ENCODE assay signal across 8 mouse cellular contexts in the genomic region with DNA sequence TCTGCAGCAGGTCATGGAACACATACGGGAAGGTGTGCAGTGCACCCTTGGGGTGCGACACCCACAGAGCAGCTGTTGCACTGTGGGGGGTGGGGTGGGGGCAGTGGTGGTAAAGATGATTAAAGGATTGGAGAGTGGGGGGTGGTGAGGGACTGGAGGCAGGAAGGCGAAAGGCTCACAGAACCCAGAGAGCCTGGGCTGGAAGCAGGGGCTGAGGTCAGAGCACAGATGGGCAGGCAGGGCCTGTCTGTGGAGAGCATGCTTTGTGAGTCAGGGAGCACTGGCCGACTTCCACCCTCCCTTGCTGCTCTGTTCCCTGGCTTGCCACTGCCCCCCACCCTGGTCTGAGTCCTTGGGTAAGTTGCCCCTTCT. TPM values are rescaled to one million over a fixed set of nuclear protein-coding genes. Genes with fewer than 3 reads are reported as not detected.
DNase-seq lines count a peak whose midpoint lies in the region; ATAC-seq and TF ChIP-seq lines count a peak whose summit lies in the region.

No protein-coding gene starts in this region.

- peaks cover 7% of the 10 kb centered on the region for H3K27me3 ChIP-seq in erythroblast, embryonic 14.5 days (ENCODE audit: control insufficient read depth)
- no peaks in the 10 kb centered on the region for H3K27me3 ChIP-seq in embryonic facial prominence, embryonic 11.5 days (ENCODE audit: control insufficient read depth, insufficient read depth, low read length)
- H3K27me3 ChIP-seq in heart, postnatal 0 days (ENCODE audit: control insufficient read depth, insufficient read depth, low read length) = no peaks in the 10 kb centered on the region
- H3K27me3 ChIP-seq in liver, embryonic 15.5 days = peaks cover 7% of the 10 kb centered on the region; the same call in 1 of the 2 replicates

- intact Hi-C loops in left cerebral cortex, postnatal 14 days (cut with DNase I) = no loop called here

- peak overlapping the region; percentile 84 for H3K4me3 ChIP-seq in erythroblast, embryonic 14.5 days (replicated peaks)
- H3K4me3 ChIP-seq in embryonic facial prominence, embryonic 11.5 days (ENCODE audit: low read depth, low read length) = no peak overlapping the region
- H3K4me3 ChIP-seq in heart, postnatal 0 days (ENCODE audit: low read depth, low read length) = peak overlapping the region; percentile 83
- peak overlapping the region; percentile 80 for H3K4me3 ChIP-seq in liver, embryonic 15.5 days (replicated peaks)

- H3K9ac ChIP-seq in embryonic facial prominence, embryonic 11.5 days (replicated peaks; ENCODE audit: low read length) = no peak overlapping the region; the same call in 1 of the 2 replicates
- peak overlapping the region; percentile 84 for H3K9ac ChIP-seq in heart, postnatal 0 days (replicated peaks; ENCODE audit: low read depth, low read length)
- 0 out of 2 replicates have a peak overlapping the region, but pooled peaks have one; percentile 25 for H3K9ac ChIP-seq in liver, embryonic 15.5 days

- H3K4me1 ChIP-seq in erythroblast, embryonic 14.5 days (ENCODE audit: control insufficient read depth) = peaks cover 98% of the 10 kb centered on the region
- peaks cover 16% of the 10 kb centered on the region for H3K4me1 ChIP-seq in embryonic facial prominence, embryonic 11.5 days (ENCODE audit: control insufficient read depth, insufficient read depth, low read length)
- H3K4me1 ChIP-seq in heart, postnatal 0 days (ENCODE audit: control insufficient read depth, insufficient read depth) = peaks cover 75% of the 10 kb centered on the region
- H3K4me1 ChIP-seq in liver, embryonic 15.5 days (replicated peaks) = peaks cover 97% of the 10 kb centered on the region

- no peak overlapping the region for H3K27ac ChIP-seq in embryonic facial prominence, embryonic 11.5 days (replicated peaks; ENCODE audit: low read depth, low read length)
- H3K27ac ChIP-seq in heart, postnatal 0 days (ENCODE audit: low read depth) = peak overlapping the region; percentile 99
- peak overlapping the region; percentile 96 for H3K27ac ChIP-seq in liver, embryonic 15.5 days (replicated peaks)

- DNase-seq in CD4-positive helper T cell, adult 2 months (ENCODE audit: low read depth, low spot score) = peak; percentile 46
- DNase-seq in embryonic facial prominence, embryonic 11.5 days (ENCODE audit: low spot score) = no peak
- no peak for DNase-seq in heart, postnatal 0 days (ENCODE audit: low spot score)
- peak; percentile 72 for DNase-seq in thymus, postnatal 4 days
- no peak for DNase-seq in left cerebral cortex, postnatal 14 days (ENCODE audit: low spot score in 2 of 2)

- no peak for ATAC-seq in erythroblast, adult 5-6 weeks (replicated peaks; ENCODE audit: low FRiP score, poor library complexity, severe bottlenecking)
- ATAC-seq in embryonic facial prominence, embryonic 11.5 days (replicated peaks; ENCODE audit: insufficient number of reproducible peaks, low FRiP score, low TSS enrichment, low read depth) = no peak
- no peak for ATAC-seq in heart, postnatal 0 days (ENCODE audit: insufficient read depth, low read depth)
- ATAC-seq in liver, embryonic 15.5 days (ENCODE audit: insufficient read depth) = no peak

- H3K36me3 ChIP-seq in erythroblast, embryonic 14.5 days (ENCODE audit: control insufficient read depth) = peaks cover 34% of the 10 kb centered on the region
- H3K36me3 ChIP-seq in embryonic facial prominence, embryonic 11.5 days (replicated peaks; ENCODE audit: control insufficient read depth, insufficient read depth, low read depth, low read length) = no peaks in the 10 kb centered on the region
- H3K36me3 ChIP-seq in heart, postnatal 0 days (replicated peaks; ENCODE audit: control insufficient read depth, insufficient read depth, low read length) = no peaks in the 10 kb centered on the region
- H3K36me3 ChIP-seq in liver, embryonic 15.5 days (replicated peaks) = no peaks in the 10 kb centered on the region

- TF ChIP-seq EP300 in heart, postnatal 0 days (IDR thresholded peaks at IDR 0.05; ENCODE audit: low read depth) = no peak

- peak overlapping the region; percentile 10; the same call in 1 of the 2 replicates for H3K4me2 ChIP-seq in embryonic facial prominence, embryonic 11.5 days (ENCODE audit: low read depth, low read length)
- peak overlapping the region; percentile 95 for H3K4me2 ChIP-seq in heart, postnatal 0 days (ENCODE audit: low read depth, low read length)
- H3K4me2 ChIP-seq in liver, embryonic 15.5 days = peak overlapping the region; percentile 98

- WGBS in embryonic facial prominence, embryonic 11.5 days = 32% methylated on average over 4 of the region's 4 CpGs
- 17% methylated on average over 4 of the region's 4 CpGs for WGBS in heart, postnatal 0 days
- WGBS in liver, embryonic 15.5 days (ENCODE audit: insufficient replicate concordance) = 22% methylated on average over 4 of the region's 4 CpGs

- TF ChIP-seq CTCF in heart, postnatal 0 days (IDR thresholded peaks at IDR 0.05; ENCODE audit: low read depth) = no peak

- no peaks in the 10 kb centered on the region for H3K9me3 ChIP-seq in erythroblast, embryonic 14.5 days (ENCODE audit: control insufficient read depth, low read length)
- no peaks in the 10 kb centered on the region for H3K9me3 ChIP-seq in embryonic facial prominence, embryonic 11.5 days (replicated peaks; ENCODE audit: control insufficient read depth, low read length)
- no peaks in the 10 kb centered on the region for H3K9me3 ChIP-seq in heart, postnatal 0 days (replicated peaks; ENCODE audit: control insufficient read depth, low read length)
- no peaks in the 10 kb centered on the region for H3K9me3 ChIP-seq in liver, embryonic 15.5 days (replicated peaks)

RNA-seq across cellular contexts. Expression of gene Mef2d, which starts 3.2 kb away (rescaled TPM):
- polyA plus RNA-seq in erythroblast, embryonic 14.5 days (2012) = 2.6 and 3.4 TPM in 2 replicates
- 38.2 and 38.7 TPM in 2 replicates for total RNA-seq in erythroblast, adult 5-6 weeks (2015; ENCODE audit: low replicate concordance)
- total RNA-seq in erythroblast, adult 5-6 weeks (2017; ENCODE audit: low replicate concordance) = 11.3 and 19.8 TPM in 2 replicates
- polyA plus RNA-seq in embryonic facial prominence, embryonic 11.5 days (2014; fragmentation: Nextera tagmentation; extraction: Ambion mirVana) = 11.5 and 12.5 TPM in 2 replicates
- total RNA-seq in heart, postnatal 0 days (2014; rRNA removed; ENCODE audit: low replicate concordance) = 70.8 and 75.8 TPM in 2 replicates
- polyA plus RNA-seq in heart, postnatal 0 days (2015; fragmentation: Nextera tagmentation; extraction: Ambion mirVana) = 30.0 and 30.8 TPM in 2 replicates
- 6.8 and 7.1 TPM in 2 replicates for polyA plus RNA-seq in liver, embryonic 15.5 days (2015; fragmentation: Nextera tagmentation; extraction: Ambion mirVana)
- 100 to 1,000 TPM; 196 to 201 TPM for total RNA-seq in left cerebral cortex, postnatal 14 days (2021)

Comparison
In these comparisons a context has a peak if more than half of its experiments do, and no peak if none do; other contexts are left out.
1. DNase-seq: peak in CD4-positive helper T cell, adult 2 months (single experiment) and thymus, postnatal 4 days (single experiment); none in embryonic facial prominence, embryonic 11.5 days (single experiment), heart, postnatal 0 days (single experiment) and left cerebral cortex, postnatal 14 days (0 of 2).
2. H3K4me2 ChIP-seq: peak in every context shown above with its lines; median percentile 98 in liver, embryonic 15.5 days; 95 in heart, postnatal 0 days; 10 in embryonic facial prominence, embryonic 11.5 days.